Mouse (Mus musculus) cortical plate, adult 2 months (tissue): ENCODE measurements around the gene Dock10.

Experiments
- CTCF ChIP-seq: fragments of 200-500 bp; IDR thresholded peaks from 2 replicates; pipeline ENCODE4 v1.5.1; 2011; ENCODE audit warnings: mild to moderate bottlenecking, control low read depth, low read length; ENCODE audit not compliant: insufficient read depth; ENCODE audit errors: extremely low read depth
- POLR2A ChIP-seq: fragments of 200-500 bp; IDR thresholded peaks from 2 replicates; pipeline ENCODE4 v1.6.1; 2011; ENCODE audit warnings: mild to moderate bottlenecking, low read length, control low read depth; ENCODE audit not compliant: insufficient read depth; ENCODE audit errors: extremely low read depth

- TF ChIP-seq CTCF (0 out of 2 replicates have a peak, but pooled peaks have one; percentile 14), POLR2A (no peak)
These were observed 1.3 kb downstream of the Dock10 start for GRCm38 (mm10) chr1:80756824-80757649.
